Mouse (Mus musculus): ENCODE data around the gene Prap1. TPM values are rescaled to one million over a fixed set of nuclear protein-coding genes. Genes with fewer than 3 reads are reported as not detected.

Prap1 gene
- total RNA-seq (2023) = not detected

DNA sequence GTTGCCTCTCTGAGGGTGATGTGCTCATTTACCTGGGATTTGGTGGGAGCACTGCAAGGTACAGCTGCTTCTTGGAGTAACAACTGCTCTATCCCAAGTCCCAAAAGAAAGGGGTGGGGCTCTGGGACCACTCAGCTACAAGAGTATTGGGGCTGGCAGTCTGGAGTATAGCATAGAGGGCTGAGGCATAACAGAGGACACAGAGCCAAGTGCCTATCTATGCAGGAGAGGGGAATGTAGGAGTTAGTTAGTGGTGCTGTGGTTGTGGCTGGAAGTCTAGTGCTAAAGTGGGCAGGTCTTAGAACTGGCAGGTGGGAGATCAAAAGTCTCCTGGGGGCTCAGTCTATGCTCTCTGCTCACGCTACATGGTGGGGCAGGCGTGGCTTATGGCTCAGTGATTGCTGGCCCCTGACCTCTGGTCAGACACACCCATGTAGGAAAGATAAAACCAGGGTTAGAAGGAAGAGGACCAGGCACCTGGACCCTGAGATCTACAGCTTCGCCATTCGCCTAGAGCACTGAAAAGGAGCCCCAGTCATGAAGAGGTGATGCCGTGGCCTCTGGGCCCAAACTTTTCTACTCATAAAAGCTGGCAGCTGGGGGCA lies at the start of gene Prap1:
TSS of gene Prap1 (plus strand) at position 472 of the 605 bp plus-strand sequence.

GRCm38 (mm10) chr7:140048361-140049114 lies 44.7 kb upstream of the Prap1 start, which contains the start of gene Msx3:
Msx3 (minus strand) TSS chr7:140049089.

GRCm38 (mm10) chr7:140082242-140082678 lies 10.9 kb upstream of the Prap1 start, which contains the start of gene Caly:
Caly (minus strand) TSS chr7:140082548.

GRCm38 (mm10) chr7:140101993-140102860 lies 9.0 kb downstream of the Prap1 start, which contains the start of gene Fuom:
Fuom (minus strand) TSS chr7:140102441.

DNA sequence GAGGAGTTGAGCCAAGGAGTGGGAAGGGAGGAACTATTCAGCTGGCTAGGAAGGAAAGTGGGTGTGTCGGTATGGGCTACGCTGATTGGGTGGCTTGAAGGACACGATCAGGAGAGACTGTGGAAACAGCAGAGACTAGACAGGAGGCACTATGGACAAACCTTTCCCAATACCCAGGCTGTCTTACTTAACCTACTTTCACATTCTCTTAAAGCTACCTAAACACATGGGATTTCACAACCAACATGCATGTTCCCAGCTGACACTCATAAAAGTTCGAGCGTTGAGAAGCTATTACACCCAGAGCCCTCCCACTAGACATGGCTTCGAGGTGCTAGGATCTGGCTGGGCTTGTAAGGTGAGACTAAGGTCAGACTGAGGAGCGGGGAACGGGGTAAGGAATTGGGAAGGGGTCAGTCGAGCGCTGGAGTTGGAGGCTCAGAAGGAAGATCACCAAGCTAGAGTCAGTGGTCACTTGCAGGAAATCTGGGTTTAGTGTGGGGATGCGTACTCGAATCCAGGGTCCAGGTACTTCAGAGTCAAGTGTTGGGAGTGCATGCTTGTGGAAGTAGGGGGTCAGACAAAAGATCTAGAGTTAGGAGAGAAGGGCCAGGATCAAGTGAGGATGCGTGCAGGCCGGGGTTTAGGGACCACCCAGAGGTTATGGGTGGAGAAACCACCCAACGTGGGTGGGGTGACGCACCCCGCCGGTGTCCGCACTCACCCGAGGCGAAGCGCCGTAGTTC lies 22.6 kb downstream of the Prap1 start, which contains the start of gene Paox:
TSS of gene Paox (plus strand) at position 217 of the 746 bp plus-strand sequence.

GRCm38 (mm10) chr7:140116329-140117054 lies 23.3 kb downstream of the Prap1 start, which contains the start of gene Echs1:
Echs1 (minus strand) TSS chr7:140116476.

GRCm38 (mm10) chr7:140137135-140138020 lies 44.2 kb downstream of the Prap1 start, which contains the start of gene Mtg1:
Mtg1 (plus strand) TSS chr7:140137564.

Other genes with a start within 250 kb of the Prap1 start
- not detected for gene Kndc1, start 198.7 kb upstream of the Prap1 start, total RNA-seq (2023)
- not detected for gene Utf1, start 149.6 kb upstream of the Prap1 start, total RNA-seq (2023)
- gene 6430531B16Rik, start 114.6 kb upstream of the Prap1 start, total RNA-seq (2023) = 1 to 10 TPM; 5.6 to 7.0 TPM
- gene Adam8, start 100.8 kb upstream of the Prap1 start, total RNA-seq (2023) = 100 to 1,000 TPM; 883 to 884 TPM
- 10 to 100 TPM; 15.7 to 17.0 TPM for gene Zfp511, start 57.0 kb upstream of the Prap1 start, total RNA-seq (2023)
- gene Tubgcp2, start 56.7 kb upstream of the Prap1 start, total RNA-seq (2023) = 10 to 100 TPM; 23.3 to 28.3 TPM
- gene Msx3, start 44.3 kb upstream of the Prap1 start, total RNA-seq (2023) = not detected
- not detected for gene Caly, start 10.8 kb upstream of the Prap1 start, total RNA-seq (2023)
- gene Fuom, start 9.0 kb downstream of the Prap1 start, total RNA-seq (2023) = 1 to 10 TPM; 5.9 to 8.1 TPM
- gene Paox, start 22.4 kb downstream of the Prap1 start, total RNA-seq (2023) = 10 to 100 TPM in 1 of 2 experiments, 1 to 10 TPM in 1; 7.2 to 13.3 TPM
- 10 to 100 TPM; 29.6 to 38.5 TPM for gene Echs1, start 23.1 kb downstream of the Prap1 start, total RNA-seq (2023)
- 1 to 10 TPM; 5.6 to 6.4 TPM for gene Mtg1, start 44.2 kb downstream of the Prap1 start, total RNA-seq (2023)
- not detected for gene Sprn, start 61.5 kb downstream of the Prap1 start, total RNA-seq (2023)
- not detected for gene Olfr522, start 71.4 kb downstream of the Prap1 start, total RNA-seq (2023)
- gene Olfr523, start 79.8 kb downstream of the Prap1 start, total RNA-seq (2023) = not detected
- gene Olfr524, start 112.6 kb downstream of the Prap1 start, total RNA-seq (2023) = not detected
- gene Cd163l1, start 124.9 kb downstream of the Prap1 start, total RNA-seq (2023) = not detected
- under 1 TPM in 1 of 2 experiments, not detected in 1; 0.11 TPM for gene 5830411N06Rik, start 153.9 kb downstream of the Prap1 start, total RNA-seq (2023)
- gene Olfr525, start 227.5 kb downstream of the Prap1 start, total RNA-seq (2023) = not detected
- not detected for gene Olfr527, start 240.6 kb downstream of the Prap1 start, total RNA-seq (2023)

Data from neutrophil, adult 59 days (primary cell).